Mouse (Mus musculus) ZHBTc4 (cell line): ENCODE data around the gene Ltn1.

ENCODE experiments used
- DNase-seq: peaks from one replicate; pipeline ENCODE4 v3.0.0-alpha.2; 2011; ENCODE audit warnings: low read depth, low spot score

Ltn1 gene

DNA sequence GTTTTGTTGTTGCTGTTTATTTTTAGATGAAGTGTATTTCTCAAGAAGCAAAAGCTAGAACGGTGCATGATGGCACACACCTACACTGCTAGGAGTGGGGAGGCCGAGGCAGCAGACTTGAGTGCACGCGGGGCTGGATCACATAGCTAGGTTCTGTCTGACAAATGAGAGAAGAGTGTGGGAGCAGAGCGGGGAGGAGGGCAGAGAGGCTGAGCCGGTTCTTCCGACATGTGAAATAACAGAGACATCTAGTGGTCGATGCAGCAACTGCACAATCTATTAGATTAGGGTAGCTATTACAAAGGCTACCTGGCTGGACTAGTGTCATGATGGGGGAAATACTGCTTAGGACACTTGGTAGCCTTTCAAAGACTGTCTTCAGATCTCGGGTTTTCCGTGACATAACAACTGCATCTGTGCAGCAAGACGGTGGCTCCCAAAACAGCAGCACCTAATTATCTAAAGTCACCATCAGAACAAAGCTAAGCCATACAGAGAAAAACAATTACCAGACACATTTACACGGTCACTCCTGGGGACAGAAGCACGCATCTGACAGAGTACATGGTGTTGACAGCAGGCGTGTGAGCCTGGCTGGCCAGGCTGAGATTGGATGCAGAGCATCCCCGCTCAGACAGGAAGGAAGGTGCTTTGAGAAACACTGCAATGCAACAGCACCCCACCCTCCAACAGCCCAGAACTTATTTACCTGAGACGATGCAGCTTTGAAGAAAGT, 38.4 kb downstream of the Ltn1 start:
- peak; percentile 84 for DNase-seq

GRCm38 (mm10) chr16:87387444-87387977, 44.9 kb downstream of the Ltn1 start:
- DNase-seq = no peak

DNA sequence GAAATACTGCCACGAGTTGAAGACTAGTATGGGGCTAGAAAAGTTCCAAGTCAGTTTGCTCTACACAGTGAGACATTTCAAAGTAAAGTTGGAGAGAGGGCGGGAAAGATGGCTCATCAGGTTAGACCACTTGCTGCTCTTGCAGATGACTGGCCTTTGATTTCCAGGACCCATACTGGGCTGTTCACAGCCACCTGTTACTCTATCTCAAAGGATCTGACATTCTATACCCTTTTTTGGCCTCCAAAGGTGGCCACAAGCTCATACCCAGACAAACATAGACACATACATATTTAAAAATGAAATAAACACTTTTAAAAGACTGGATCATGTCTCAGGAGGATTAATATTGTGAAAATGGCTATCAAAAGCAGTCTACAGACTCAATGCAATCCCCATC, 48.0 kb downstream of the Ltn1 start:
- DNase-seq = no peak

DNA sequence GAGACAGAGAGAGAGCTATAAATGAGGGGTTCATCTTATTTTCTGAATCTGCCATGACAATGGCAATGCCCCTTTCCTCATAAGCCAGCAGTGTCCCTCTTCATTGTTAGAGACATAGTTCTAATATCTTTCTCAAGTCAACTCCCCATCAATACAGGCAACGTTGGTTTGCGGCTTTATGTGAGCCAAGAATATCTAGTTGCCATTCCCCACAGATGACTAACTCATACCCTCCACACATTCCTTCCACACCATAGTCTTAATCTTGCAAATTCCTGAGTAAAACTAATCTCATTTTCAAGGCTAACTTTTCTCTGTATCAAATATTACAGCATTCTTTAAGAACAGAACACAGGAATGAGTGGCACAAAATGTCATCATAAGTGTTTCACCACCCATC, 49.4 kb downstream of the Ltn1 start:
- DNase-seq = no peak

- no peak for DNase-seq
These were observed 66.0 kb downstream of the Ltn1 start for GRCm38 (mm10) chr16:87366445-87366844.

DNA sequence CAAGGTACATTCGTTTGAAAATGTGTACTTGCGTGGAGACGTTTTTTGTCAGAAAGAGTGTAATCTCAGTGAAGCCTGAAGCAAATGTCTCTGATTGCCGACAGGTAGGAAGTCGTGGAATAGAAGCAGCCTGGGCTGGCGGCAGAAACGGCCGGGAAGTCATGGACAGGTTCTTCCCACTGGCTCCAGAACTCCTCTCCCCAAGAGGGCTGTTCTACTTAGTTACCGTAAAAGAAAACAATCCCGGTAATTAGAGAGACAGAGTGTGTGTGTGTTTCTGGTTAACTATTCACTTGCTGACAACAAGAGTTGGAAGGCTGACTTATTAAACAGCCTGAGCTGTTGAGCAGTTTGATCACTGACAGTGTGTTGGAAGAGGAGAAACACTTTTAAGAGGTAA, 66.4 kb downstream of the Ltn1 start:
- DNase-seq = no peak

GRCm38 (mm10) chr16:87364231-87364630, 68.2 kb downstream of the Ltn1 start:
- DNase-seq = no peak

- no peak for DNase-seq
These were observed 72.3 kb downstream of the Ltn1 start for GRCm38 (mm10) chr16:87360096-87360495.

DNA sequence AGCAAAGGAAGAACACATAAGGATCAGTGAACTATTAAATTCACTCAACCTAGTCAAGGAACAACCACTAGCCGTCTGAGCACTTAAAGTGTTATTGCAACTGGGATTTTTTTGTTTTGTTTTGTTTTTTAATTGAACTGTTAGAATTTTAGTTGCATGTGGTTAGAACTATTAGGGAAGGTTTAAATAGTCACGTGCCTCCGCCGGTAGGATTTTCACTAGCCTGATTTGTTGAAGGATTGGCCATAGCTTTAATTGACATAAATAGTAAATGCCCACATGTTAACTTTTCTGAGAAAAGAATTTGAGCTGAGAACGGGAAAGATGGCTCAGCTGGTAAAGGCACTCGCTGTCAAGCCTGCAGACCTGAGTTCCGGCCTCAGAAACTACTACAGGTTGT, 77.7 kb downstream of the Ltn1 start:
- no peak for DNase-seq

DNA sequence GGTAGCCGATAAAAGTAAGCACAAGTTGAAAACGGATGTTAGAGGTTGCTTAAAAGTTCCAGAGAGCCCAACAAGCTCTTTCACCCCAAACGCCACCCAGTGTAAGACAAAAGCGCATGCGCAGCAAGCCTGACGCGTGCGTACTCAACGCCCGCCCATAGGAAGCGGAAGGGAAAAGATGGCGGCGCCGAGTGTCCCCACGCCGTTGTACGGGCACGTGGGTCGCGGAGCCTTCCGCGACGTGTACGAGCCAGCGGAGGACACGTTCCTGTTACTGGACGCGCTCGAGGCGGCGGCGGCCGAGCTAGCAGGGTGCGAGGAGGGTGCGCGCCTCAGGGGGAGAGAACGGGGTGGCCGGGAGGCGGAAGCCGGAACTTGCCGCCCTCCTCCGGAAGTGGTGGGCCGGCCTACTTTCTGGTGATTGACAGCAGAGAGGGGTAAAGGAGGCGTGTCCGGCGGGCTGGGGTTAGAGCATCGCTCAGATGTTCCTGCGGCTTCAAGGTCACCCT, 78.3 kb downstream of the Ltn1 start, which contains the start of gene N6amt1:
Gene N6amt1, plus strand, starts transcription at position 111 of the 509 bp plus-strand sequence.
- DNase-seq = peak; percentile 98

DNA sequence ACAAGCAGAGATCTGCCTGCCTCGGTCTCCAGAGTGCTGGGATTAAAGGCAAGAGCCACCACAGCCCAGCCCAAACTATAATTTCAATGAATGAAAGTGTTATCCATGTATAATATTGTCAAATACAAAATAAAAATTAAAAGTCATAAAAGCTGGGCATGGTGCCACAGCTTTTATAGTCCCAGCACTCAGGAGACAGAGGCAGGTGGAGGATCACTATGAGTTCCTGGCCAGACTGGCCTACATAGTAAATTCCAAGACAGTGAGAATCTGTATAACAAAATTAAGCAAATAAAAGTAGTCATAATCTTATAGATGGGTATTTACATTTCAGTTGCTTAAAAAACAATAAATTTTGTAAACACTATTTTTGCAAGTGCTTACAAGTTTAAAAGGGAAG, 78.8 kb downstream of the Ltn1 start:
- DNase-seq = no peak

DNA sequence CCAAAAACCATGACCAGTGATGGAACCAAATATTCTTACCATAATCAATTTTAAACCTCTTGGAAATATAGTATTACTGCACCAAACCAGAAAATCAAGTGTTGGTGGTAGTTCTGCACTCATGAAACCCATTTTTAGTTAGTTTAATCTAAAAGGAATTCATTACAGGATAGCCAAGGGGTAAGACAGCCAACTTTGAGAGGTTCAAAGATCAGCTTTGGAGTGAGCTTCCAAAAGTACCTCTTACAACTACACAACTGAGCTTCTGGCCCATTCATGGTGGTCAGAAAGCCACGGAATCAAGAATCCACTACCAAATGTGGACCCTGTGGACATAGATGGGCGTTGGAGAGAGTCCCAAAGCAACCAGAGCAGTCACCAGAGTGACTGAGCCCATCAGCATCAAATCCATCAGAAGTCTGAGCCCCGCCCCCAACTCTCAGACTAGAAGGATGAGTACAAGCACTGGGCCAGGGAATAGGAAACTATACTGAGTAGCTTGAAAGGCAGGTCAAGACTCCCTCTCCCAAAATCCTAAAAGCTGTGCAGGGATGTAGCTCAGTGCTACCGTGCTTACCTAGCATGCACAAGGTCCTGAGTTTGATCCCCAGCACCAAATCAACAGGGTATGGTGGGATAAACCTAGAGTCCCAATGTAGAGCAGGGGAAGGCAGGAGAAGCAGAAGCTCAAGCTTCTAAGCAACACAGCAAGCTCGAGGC, 80.9 kb downstream of the Ltn1 start:
- no peak for DNase-seq

- DNase-seq = no peak
These were observed 84.3 kb downstream of the Ltn1 start for GRCm38 (mm10) chr16:87348133-87348532.

DNA sequence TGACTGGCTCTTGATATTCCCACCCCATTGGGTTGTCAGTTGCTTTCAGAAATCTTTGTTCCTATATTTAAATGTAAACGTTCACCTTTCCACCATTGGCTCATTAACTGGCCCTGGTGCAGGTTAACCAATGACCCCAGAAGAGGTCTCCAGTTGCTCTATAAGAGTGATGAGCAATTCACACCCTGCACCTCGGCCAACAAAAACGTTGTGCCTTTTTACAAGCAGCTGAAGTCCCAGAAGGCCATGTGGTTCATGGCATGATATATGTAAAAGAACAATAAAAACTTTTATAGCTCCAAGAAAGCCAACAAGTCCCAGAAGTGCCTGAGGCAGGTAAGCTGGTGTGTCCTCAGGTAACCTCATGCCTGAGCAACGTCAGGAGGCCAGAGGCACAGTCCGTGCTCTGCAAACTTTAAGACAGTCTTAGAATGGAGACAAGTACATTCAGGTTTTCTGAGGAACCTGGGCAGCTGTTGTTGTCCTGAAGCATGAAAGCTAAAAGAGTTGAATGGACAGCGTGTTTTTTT, 91.3 kb downstream of the Ltn1 start:
- DNase-seq = no peak

DNA sequence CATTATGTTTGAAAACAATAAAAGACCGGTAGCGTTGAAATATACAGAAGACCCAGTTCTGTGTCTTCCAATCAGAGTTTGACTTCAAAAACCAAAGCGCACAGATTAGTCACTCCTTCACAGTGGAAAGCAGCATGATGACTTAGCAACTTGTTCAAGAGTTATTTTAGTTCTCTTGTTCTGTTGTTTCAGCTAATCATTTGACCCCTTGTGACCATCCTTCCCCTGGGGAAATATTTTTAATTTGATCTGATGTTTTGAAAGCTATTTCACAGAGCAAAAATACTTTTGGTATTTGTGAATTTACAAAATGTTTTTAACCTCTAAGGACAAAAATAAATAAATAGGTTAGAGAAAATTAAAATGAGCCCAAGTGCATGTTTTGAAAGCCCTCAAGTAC, 97.7 kb downstream of the Ltn1 start:
- DNase-seq = no peak

DNA sequence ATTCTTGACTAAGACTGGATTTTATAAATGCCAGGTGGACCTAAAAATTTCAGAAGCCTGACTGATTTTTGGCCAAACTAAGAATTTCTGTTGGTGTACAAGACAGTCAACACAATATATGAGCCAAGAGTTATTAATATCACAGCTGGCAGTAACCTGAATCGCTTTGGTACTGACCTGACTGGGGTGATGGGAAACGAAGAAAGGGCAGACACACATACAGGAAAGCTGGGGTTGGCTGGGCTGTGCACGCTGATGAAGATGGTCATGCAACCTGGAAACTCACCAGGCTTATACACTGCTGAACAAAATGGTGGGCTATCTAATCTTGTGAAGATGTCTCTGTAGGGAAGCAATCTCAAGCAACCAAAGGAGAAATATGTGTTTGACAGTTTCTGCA, 102.4 kb downstream of the Ltn1 start:
- no peak for DNase-seq
